Mouse (Mus musculus) right cerebral cortex, adult 18-20 months (tissue): Measurements from ENCODE around the gene Umad1.
"Not testable (repeated sequence)": the region's sequence is repeated elsewhere in the genome, so short reads cannot be mapped to it uniquely, and the experiment has no call there.

ENCODE experiments used
- DNase-seq: peaks from one replicate; pipeline ENCODE4 v3.0.0; 2022; ENCODE audit warnings: mixed read lengths

The Umad1 gene

DNA sequence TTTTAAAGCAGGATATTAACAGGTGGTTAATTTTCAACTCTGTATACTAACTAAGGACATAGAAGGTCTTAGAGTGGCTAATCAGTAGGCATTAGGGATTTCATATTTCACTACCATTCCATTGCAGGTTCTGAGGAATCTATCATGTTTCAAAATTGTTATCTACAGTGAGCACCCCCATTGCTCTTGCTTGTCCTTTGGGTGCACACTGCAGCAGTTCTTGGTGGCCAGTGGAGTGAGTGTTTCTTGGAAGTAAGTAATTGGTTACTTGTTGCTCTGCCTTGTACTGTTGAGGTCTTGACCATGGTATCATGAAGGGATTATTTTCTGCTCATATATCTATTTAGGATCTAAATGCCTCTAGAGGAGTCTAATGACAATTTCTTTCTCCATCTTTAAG, 57.1 kb downstream of the Umad1 start:
- no peak for DNase-seq

DNA sequence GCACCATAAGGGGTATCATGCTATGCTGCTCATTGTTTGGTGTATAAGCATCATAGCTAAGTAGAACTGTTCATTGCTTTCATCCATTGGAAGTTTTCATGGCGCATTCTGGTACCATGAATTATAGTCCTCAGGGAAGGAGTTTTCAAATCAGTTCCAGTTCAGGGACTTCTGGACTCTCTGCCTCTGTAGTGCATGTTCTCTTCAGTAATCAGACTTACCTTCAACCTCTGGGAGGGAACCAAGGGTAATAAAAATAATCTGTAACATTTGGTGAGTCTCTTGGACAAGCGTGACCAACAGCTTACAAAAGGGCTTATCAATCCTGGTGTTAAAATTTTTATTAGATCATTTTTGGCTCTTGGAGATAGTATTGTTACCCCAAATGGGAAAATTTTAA, 60.5 kb downstream of the Umad1 start:
- DNase-seq, result no peak

DNA sequence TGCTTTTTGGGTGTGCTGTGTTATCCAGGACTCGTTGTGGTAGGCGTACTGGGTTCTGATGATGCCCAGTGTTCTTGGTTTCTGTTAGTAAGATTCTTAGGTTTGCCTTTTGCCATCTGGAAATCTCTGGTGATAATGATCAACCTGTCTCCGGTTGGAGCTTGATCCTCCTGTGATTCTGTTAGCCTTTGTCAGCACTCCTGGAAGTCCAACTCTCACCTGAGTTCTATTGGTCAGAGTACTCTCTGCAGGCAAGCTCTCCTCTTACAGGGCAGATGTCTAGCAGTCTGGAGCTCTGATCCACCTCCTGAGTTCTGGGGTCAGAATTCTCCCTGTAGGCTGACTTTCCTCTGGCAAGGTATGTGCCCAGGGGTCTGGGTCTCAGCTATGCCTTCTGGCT, 72.4 kb downstream of the Umad1 start:
- DNase-seq, result not testable (repeated sequence)

DNA sequence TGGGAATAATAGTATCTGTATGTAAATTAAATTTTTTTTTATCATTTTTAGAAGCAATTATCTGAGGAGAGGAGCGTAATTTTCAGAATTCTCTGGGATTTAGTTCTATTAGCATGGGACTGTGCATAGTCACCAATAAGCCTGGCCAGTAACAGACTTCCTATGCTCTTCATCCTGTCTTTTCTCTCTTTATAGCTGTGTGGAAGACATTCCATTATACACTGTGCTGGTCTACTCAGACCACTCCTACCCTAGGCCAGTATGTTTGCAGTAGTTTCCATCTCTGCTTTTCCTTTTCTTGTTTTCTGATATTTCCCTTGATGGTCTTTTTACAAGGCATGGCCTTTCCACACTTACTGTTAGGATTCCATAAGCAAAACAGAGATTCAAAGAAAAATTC, 74.3 kb downstream of the Umad1 start:
- DNase-seq, result no peak

DNA sequence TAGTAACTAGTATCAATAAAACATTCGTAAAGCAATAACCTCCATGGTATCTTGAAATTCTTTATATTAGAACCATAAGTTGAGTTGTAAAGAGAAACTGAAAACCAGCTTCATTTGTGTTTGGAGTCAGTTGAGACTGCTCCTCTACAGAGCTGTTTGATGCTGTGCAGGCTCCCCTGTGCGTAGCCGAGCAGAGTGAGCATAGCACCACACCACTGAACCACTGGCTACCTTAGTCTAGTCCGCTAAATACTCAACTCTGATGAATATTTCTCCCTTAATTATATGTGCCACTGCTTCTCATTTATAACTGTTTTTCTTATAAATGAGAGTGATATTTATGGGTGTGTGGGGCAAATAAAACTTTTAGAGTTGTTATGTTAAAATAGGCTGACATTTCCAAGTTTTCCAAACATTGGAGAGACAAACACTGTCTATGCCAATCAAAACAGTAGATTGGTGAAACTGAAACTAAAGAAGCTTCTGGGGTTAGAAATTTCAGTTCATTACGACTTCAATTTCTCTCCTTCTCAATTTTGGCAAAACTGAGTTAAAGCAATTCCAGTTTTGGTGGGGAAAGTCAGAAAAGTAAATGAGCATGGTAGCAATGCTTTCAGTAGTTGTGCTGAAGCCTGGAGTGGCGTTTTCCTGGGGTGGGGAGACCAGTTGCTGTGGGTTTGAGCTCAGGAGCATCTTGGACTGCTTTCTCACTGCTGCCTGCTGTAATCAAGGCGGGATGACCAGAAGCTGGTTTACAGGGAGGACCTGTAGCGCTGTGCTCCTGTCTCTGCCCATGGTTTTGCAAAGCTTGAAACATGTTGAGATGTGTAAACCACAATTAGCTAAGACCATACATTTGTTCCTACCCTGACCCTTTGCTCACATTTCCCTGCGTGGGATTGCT, 77.7 kb downstream of the Umad1 start:
- DNase-seq, result no peak

DNA sequence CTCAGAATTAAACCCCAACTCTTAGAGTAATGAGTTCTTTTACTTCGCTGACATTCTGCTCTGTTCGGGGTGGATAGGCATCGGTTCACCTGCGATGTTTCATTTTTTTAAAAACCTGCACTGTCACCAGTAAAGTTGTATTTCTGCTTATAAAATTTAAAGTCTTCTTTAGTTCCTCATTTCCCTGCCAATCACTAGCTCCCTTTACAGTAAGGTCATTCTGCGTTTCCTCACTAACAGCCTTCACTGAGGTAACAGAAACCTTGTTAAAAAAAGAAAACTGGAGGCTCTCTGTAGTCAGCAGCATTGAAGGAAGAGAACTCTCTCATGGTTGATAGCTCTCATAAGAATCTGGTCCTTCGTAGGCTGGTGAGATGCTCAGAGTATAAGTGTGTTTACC, 80.4 kb downstream of the Umad1 start:
- DNase-seq, result no peak

DNA sequence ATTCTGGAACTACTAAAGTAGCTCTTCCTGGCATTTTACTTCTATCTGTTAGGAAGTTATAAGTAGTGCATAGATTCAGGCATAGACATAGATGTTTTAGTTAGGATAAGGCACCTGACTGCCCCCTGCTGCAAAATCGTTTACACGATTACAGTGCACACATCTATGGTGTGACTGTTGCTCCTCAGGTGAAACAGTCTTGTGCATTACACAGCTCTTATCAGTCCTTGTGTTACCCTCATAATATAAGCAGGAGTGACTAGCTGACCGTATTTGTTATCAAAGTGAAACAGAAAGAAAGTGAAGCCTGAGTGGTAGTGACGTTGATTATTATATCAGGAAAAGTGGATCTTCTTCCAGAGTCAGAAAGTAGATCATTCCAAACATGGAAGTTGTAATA, 84.2 kb downstream of the Umad1 start:
- no peak for DNase-seq

DNA sequence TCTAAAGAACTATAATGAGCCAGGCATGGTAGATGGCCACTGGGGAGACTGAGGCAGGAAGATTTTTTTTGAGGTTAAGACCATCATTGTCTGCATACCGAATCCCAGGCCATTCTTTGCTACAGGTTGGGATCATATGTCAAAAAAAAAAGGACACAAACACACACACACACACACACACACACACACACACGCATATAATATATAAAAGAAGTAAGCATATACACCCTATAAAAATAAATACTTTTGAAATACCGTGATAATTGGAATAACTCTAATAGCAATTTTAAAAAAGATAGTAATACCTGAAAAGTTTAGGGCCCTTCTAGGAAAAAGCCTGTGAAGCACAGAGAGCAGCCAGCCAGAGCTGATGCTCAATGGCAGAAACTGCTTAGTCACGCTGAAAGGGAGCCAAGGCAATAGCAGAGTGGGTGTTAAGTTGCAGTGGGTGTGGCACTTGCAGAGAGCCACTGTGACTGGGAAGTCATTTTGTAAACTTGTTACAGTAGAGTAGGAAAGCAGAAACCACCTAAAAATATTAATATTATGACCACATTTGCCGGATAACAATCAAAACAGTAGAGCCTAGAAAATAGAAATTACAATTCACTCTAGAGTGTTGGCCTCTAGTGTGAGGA, 86.2 kb downstream of the Umad1 start:
- DNase-seq, result peak; percentile 55

DNA sequence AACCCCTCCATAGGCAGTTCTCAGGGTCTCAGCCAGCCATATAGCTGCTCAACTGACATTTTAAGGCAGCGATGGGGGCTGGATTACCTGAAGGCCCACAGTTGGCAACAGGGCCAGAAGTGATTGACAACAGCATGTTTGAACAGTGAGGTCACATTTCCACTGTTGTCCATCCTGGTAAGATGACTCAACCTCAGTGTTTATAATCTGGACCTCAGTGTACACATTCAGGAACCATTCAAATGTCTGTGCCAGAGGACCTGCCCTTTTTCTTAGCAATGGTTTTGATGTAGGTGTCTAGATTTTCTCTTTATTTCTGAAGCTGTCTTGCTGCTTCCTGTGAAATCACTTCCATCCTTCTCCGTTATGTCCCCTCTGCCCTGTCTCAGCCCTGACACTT, 88.1 kb downstream of the Umad1 start:
- no peak for DNase-seq

DNA sequence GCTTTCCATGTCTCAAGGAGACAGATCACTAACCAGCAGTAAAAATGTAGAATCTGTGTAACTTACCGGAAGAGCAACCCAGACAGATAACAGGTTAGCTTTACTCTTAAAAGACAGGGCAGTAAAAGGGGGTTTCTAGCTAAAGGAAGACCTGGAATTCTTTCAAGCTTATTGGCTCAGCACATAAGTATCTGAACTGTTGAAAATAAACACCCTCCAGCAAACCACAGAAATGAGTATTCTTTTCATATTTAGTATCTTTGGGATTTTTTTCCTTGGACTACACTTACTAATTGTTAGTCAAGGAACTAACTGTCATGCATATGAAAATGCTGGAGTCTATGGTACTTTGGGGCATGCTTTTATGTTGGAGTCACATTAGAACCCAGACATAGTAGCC, 89.3 kb downstream of the Umad1 start:
- no peak for DNase-seq

DNA sequence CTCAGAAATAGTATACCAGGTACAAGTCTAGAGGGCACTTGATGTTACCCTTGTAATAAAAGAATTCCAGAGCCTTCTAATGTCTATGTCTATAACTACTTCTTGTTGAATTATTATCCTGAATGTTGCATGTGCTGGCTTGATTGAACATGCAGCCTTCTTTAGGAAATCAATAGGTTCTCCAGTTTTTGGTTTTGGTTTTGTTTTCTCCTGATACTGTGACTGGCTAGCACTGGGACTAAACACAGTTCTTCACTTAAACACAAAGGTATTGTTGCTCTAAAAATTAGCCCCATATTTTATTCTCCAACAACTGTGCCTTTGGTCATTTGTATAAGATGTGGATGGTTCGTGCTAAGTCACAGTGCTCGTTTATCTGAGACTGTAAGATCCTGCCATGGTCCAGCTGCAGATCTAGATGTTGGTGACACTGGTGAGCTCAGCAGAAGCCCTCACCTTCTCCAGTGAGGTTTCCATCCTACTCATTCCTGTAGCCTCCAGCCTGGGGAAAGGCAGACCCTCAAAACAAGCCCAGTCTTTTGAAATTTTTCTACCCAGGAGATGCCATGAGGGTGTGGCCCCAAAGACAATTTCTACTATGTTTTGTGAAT, 90.1 kb downstream of the Umad1 start:
- no peak for DNase-seq

DNA sequence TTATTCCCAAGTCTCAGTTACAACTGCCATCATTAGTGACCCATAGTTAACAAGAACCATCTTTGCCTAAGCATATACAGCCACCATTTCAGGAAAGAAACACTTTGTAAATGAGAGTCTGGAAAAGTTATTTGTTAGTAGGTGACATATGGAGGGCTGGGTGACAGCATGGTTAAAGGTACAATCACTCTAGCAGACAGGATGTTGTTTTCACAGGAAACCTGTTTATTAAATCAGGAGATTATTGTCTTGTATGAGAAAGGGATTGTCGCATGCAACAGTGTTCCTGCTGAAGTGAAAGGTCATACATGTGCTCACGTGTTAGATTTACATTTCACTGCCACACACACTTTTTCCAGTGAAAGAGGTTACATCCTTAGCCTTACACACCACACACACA, 92.4 kb downstream of the Umad1 start:
- DNase-seq, result no peak

DNA sequence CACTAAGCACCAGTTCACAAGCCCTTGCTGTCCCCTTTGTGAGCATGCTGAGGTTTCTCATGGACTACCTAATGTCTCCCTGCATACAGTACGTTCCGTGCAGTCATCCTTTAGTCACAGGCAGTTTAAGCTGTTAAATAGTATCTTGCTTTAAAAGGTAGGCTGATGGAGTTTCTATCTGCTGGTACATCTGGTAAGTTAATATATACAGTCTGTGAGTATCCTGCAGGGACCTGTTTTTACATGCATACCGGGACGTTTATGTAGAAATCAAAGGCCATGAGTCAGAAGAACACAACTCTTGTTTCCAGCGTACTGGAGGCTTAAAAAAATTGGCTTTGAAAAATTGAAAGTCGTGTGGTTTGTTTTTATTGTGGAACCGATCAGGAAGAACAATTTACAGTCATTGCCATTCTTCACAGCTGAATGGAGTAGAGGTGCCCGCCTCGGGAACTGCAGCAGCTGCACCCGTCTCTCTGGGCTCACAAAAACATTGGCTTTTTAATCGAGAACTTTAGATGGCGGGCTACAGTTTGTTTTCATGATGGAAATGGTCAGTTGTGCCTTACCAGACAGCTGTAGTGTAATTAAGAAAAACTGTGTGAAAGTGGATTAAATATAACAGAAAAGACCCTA, 93.6 kb downstream of the Umad1 start:
- DNase-seq, result no peak

DNA sequence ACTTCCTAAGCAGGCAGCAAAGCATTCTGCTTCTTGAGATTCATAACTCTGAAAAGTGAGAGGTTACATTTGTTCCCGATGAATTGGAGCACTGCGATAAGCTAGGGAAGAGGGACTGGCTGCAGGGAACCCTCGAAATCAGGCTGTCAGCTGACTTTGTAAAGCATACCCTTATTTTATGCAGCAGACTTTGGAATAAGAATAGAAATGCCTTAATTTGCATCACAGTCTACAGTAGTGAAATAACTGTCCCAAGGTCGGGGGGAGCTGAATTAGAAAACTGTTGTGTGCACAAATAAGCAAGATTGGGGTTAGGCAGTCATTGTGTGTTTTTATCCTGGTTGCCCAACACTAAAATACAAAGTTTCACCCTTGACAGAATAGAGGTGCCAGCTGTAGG, 94.4 kb downstream of the Umad1 start:
- DNase-seq, result no peak

DNA sequence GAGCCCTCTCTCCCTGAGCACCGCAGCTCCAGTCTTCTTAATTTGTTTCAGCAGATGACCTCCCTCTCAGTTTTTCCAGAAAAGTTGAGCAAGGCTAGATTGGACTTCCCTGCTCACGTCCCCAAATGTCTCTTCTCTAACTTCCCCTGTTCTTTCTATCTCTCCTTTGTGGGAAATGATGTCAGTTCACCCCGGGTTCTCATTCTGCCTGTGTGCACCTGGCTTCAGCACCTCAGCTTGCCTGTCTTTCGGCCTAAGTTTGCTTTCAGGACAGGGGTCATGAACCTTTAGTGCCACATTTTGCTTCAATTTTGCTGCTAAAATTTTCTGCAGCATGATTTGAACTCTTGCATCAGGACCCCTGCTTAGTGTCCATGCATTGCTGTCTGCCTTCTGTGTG, 95.8 kb downstream of the Umad1 start:
- no peak for DNase-seq

DNA sequence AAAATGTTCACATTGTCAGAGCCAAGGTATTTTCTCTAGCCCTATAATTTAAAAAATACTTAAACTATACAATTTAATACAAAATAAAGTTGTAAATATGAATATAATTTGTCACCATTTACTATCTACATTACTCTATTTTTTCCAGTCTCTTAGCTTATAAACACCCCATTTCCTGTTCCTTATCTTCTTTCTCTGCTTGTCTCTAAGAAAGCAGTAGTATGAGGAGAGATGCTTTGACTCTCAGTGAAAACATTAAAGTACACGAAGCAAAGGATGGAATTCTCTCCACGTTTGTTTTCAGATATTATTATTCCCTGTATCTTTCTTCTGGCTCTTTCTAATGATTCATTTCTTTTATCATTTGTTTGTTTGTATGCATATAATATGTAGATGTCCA, 99.1 kb downstream of the Umad1 start:
- no peak for DNase-seq

DNA sequence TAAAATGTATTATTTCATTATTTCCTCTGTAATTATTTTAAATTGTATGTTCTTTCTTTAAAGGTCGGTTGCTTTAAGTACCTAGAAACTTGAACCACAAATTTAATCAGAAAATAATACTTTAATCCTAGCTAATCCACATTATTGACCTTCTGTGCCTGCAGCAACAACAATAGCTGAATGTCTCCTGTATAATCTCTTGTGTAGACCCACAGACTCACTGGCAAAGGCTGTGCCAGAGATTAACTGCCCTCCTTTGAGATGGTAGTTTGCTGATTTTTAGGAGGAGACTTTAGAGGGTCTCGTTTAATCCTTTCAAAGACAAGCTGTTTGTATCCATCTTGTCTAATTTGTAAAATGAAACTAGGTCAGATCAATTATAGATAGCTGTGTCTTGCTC, 99.7 kb downstream of the Umad1 start:
- DNase-seq, result no peak

DNA sequence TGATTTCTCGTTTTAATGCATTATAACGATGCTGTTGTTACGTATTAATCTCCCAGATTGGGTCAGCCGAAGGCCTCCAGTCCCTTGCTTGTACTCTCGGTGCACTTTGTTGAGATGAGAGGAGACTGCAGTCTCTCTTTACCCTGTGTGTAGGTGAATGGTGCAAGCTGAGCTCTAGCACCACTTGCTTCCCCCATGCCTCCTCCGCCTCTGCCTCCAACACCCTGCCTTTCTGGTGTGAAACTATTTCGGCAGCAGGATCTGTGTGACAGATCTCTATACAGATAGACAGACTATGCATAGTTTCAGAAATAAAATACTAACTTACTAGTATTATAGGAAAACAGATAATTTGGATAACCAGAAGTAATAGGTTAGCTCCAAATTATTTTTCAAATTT, 101.7 kb downstream of the Umad1 start:
- DNase-seq, result peak; percentile 46

DNA sequence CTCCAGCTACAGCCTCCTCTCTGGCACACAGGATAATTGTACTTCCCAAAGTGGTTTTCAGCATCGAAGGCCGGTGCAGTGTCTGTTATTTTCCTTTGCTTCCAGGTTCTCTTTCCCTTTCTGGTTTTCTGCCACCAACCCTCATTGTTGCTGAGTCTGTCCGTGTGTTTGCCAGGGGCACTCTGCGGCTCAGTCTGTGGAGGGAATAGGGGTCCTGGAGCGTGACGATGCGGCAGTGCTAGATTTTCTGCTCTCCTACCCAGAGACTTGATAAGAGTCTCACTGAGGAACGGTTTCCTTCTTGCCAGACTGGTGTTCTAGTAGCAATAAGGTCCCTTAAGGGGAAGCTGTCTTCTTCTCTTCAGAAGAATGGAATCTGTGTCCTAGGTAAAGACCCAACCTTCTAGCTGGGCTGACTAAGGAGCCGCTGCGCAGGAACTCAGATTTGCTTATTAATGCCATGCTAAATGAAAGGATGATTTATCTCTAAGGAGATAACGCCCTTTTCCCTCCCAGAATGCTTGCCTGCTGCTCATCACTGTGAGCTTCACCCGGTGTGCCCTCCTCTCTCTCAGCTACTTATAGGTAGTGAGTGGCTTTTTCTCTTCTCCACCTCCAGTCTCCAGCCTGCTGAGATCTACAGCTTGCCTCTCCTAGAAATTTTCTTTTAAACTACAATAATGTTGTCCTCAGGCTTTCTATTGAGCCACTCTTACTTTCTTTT, 105.1 kb downstream of the Umad1 start:
- DNase-seq, result no peak

DNA sequence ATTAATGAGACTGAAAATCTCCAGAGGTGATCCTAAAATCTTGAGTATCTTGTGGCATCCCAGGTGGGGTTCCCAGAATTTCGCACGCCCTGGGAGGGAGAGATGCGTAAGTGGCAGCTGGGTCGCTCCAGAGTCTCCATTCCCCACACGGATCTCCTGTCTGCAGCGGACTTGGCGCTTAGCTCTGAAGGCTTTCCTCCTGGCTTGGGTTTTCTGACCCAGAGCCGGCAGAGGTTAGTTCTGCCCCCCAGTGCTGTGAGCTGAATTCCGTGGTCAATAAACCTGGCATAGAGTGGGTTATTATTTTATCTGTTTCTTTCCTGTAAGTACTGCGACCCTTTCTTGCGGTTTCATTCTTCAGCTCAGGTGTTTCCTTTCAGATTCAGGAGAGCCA, 105.7 kb downstream of the Umad1 start:
- DNase-seq, result no peak

DNA sequence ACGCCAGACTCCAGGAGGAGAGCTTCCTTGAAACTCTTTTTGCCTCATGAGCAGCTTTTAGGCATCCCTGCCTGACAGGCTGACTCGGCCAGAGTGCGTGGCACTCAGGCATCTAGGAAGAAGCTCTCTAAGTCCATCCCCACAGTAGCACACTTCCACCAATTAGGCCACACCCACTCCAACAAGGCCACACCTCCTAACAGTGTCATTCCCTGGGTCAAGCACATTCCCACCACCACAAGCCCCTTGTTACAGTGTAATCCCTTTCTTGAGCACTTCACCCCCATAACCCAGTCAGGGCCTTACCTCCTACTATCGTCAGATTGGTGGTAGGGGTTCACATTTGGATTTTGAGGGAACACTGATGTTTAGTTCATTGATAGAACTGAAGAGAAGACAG, 108.6 kb downstream of the Umad1 start:
- DNase-seq, result no peak

DNA sequence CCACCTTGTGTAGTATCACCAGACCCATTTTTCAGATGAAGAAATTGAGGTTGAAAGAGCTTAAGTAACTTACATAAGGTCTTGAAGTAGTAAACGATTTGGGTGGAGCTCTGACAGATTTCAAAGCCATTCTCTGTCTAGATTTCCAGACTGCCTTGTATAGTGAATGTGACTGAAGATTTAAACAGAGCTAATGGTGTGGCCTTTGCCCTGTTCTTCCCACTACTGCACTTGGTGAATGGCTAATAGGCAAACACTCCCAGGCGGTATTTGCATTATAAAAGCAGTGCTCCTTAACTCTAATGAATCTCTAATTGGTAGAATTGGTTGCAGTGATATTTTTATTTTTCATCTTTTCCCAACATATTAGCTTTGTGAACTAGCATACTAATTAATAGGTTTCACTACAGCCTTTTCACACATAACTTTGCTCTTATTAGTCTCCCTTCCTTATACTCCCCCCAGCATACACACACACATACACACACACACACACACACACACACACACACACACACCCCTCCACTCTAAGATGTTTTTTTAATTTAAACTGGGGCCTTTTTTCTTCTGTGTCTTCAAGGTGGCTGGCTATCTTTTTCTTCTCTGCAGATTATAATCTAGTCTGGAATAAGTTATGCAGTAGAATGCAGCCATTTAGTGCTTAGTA, 109.2 kb downstream of the Umad1 start:
- no peak for DNase-seq
